Mouse (Mus musculus): Measurements from ENCODE around the gene Plb1. TPM values are rescaled to one million over a fixed set of nuclear protein-coding genes. Genes with fewer than 3 reads are reported as not detected.

Gene Plb1
- polyA plus RNA-seq, 1 experiment: 16.0 TPM

DNA sequence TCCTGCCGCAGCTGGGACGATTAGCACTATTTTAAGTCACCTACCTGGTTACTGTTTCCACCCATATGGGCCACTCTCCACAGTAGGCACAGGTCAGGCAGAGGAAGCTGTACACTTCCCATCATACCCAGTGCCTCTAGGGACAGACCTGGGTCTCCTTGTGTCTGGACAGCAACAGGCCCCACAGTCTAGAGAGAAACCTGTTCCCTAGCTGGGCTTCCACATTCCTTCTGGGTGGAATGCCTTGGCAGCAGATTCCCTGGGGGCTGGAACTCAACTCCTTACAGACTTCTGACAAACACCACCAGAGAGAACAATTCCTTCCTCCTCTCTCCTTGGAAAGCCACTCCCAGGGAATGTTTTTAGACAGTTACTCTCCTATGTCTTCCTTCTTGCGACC lies 165.2 kb downstream of the Plb1 start:
- Histone ChIP-seq H3K4me1 (ENCODE audit: control insufficient read depth, insufficient read depth, low read length) (no peaks in the 10 kb centered on the region; the same call in 1 of the 2 replicates), H3K4me3 (replicated peaks; ENCODE audit: extremely low read depth, low read depth, low read length) (no peak overlapping the region)
- WGBS: 59% methylated on average over 3 of the region's 3 CpGs
- no peak for DNase-seq
- TF ChIP-seq POLR2A (IDR thresholded peaks at IDR 0.05; ENCODE audit: borderline replicate concordance, extremely low read depth, low read depth, low read length): no peak
- no peak for TF ChIP-seq CTCF (IDR thresholded peaks at IDR 0.05; ENCODE audit: insufficient read depth, low read length)

DNA sequence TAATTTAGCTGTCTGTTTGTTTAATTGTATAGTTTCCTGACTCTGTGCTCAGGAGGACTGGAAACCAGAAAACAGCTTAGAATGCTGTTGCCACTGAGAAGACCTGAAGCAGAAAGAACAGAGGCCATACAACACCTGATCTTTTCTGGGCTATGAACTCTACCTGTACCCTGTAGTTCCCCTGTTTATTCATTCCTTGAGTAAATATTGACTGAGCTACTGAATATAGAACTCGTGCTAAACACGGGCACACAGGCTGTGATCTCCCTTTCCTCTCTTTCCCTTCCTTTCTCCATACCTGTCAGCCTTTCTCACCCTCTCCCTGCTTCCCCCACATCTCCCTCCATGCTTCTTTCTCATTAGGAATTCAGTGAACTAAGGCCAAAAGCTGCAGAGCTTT lies 168.4 kb downstream of the Plb1 start:
- no peak overlapping the region for H3K4me3 ChIP-seq (replicated peaks; ENCODE audit: extremely low read depth, low read depth, low read length)
- DNase-seq: no peak
- TF ChIP-seq CTCF (IDR thresholded peaks at IDR 0.05; ENCODE audit: insufficient read depth, low read length) (no peak), POLR2A (IDR thresholded peaks at IDR 0.05; ENCODE audit: borderline replicate concordance, extremely low read depth, low read depth, low read length) (no peak)
- 32% methylated on average over 2 of the region's 2 CpGs for WGBS
- no peaks in the 10 kb centered on the region; the same call in 1 of the 2 replicates for H3K4me1 ChIP-seq (ENCODE audit: control insufficient read depth, insufficient read depth, low read length)

DNA sequence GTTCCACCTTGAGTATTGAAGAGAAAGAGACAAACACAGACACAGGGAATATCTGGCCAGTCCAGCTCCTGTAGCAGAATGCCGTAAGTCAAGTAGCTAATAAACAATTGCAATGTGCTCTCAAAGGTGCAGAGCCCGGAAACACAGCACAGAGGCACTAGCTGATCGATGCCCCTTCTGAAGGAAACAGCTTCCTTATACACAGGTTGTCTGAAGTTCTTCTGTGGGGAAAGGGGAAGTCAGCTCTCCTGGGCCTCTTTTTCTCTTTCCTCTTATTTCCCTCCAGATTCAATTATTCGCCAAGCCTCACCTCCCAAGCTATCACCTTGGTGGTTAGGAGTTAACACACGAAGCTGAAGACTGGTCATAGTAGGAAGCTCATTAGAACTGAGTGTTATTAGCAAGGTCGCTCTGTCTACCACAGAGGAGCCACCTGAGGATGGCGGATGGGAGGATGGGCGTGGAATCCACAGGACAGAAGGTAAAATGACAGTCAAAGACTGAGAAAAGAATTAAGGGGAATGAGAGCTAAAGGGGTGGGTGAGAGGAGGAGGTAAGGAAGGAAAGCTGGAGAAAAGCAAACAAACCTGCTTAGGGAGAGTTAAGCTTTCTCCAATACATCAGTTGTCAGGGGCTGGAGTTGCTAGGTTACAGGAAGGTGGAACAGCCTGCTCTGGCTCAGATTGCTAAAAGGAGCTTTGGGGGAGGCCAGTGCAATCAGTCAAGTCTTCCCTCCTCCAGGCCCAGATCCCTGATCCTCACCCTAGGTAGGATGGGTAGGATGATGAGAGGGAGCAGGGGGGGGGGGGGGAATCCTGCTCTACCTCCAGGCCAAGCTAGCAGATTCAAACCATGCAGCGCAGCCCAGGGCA lies 170.8 kb downstream of the Plb1 start:
- TF ChIP-seq CTCF (IDR thresholded peaks at IDR 0.05; ENCODE audit: insufficient read depth, low read length) (no peak), POLR2A (IDR thresholded peaks at IDR 0.05; ENCODE audit: borderline replicate concordance, extremely low read depth, low read depth, low read length) (no peak)
- DNase-seq: no peak
- Histone ChIP-seq H3K4me3 (replicated peaks; ENCODE audit: extremely low read depth, low read depth, low read length) (no peak overlapping the region), H3K4me1 (ENCODE audit: control insufficient read depth, insufficient read depth, low read length) (no peaks in the 10 kb centered on the region; the same call in 1 of the 2 replicates)
- WGBS: 61% methylated on average over 9 of the region's 9 CpGs

DNA sequence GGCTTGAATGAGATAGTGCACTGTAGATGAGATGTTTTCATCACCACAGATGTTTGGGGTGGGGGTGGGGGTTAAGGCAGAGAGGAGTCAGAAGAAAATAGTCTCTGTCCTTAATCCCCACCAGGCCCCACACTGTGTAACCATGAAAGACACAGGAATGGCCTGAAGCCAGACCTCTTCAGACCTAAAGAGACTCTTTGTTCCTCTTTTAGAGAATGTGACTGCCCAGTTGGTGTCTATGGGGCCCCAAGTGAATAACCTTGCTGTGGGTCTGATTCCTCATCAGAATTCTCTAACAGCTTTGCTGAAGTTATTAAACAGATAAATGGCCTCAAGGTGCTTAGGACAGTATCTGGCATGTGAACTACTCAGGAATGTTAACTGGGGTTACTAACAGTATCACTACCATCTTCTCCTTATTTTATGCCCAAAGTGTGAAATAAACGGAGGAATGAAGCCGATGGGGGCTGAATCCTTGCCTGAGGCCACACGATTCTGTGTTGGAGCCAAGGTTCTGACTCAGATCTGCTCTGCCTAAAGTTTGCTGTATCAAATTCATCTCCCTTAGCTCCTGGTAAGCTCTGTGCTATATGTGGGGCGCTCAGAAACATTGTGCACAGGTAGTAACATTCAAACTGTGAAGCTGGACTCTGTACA lies 172.8 kb downstream of the Plb1 start:
- Histone ChIP-seq H3K4me1 (ENCODE audit: control insufficient read depth, insufficient read depth, low read length) (no peaks in the 10 kb centered on the region; the same call in 1 of the 2 replicates), H3K4me3 (replicated peaks; ENCODE audit: extremely low read depth, low read depth, low read length) (no peak overlapping the region)
- 76% methylated on average over 4 of the region's 4 CpGs for WGBS
- DNase-seq: no peak
- TF ChIP-seq CTCF (IDR thresholded peaks at IDR 0.05; ENCODE audit: insufficient read depth, low read length) (no peak), POLR2A (IDR thresholded peaks at IDR 0.05; ENCODE audit: borderline replicate concordance, extremely low read depth, low read depth, low read length) (no peak)

DNA sequence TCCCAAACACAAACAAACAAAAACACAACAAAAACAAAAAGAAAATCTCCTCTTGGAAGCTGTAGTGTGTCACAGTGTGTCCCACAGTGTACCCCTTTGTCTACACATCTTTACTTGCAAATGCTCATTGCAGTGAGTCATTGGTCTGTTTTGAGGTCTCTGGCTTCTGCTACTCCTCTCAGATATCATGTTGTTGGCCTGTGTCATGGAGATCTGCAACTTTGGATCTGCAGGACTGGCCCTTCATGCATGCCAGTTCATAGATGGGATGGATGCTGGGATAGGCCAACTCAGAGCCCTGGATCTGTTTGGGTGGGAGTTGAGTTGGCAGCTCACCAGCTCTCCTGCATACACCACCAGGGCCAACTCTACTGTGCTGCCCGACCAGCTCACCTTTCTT lies 176.3 kb downstream of the Plb1 start:
- TF ChIP-seq POLR2A (IDR thresholded peaks at IDR 0.05; ENCODE audit: borderline replicate concordance, extremely low read depth, low read depth, low read length) (no peak), CTCF (IDR thresholded peaks at IDR 0.05; ENCODE audit: insufficient read depth, low read length) (no peak)
- DNase-seq: no peak
- 38% methylated on average over 1 of the region's 1 CpGs for WGBS
- Histone ChIP-seq H3K4me3 (replicated peaks; ENCODE audit: extremely low read depth, low read depth, low read length) (no peak overlapping the region), H3K4me1 (ENCODE audit: control insufficient read depth, insufficient read depth, low read length) (no peaks in the 10 kb centered on the region)

DNA sequence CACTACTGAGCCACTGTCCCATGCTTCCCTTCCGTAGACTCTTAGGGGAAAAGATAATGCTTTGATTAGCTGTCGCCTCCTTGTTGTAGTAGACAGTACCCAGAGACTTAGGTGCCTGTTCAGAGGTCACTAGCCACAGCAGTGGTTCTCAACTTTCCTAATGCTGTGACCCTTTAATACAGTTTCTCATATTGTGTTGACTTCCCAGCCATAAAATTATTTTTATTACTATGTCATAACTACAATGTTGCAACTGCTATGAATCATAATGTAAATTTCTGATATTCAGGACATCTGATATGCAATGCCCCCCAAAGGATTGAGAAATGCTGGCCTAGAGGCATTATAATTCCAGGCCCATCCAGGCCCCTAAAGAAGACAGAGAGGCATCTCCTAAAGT lies 177.2 kb downstream of the Plb1 start:
- Histone ChIP-seq H3K4me3 (replicated peaks; ENCODE audit: extremely low read depth, low read depth, low read length) (no peak overlapping the region), H3K4me1 (ENCODE audit: control insufficient read depth, insufficient read depth, low read length) (no peaks in the 10 kb centered on the region; the same call in 1 of the 2 replicates)
- no peak for TF ChIP-seq POLR2A (IDR thresholded peaks at IDR 0.05; ENCODE audit: borderline replicate concordance, extremely low read depth, low read depth, low read length)
- TF ChIP-seq CTCF (IDR thresholded peaks at IDR 0.05; ENCODE audit: insufficient read depth, low read length): no peak
- no peak for DNase-seq
- 80% methylated on average over 2 of the region's 2 CpGs for WGBS

DNA sequence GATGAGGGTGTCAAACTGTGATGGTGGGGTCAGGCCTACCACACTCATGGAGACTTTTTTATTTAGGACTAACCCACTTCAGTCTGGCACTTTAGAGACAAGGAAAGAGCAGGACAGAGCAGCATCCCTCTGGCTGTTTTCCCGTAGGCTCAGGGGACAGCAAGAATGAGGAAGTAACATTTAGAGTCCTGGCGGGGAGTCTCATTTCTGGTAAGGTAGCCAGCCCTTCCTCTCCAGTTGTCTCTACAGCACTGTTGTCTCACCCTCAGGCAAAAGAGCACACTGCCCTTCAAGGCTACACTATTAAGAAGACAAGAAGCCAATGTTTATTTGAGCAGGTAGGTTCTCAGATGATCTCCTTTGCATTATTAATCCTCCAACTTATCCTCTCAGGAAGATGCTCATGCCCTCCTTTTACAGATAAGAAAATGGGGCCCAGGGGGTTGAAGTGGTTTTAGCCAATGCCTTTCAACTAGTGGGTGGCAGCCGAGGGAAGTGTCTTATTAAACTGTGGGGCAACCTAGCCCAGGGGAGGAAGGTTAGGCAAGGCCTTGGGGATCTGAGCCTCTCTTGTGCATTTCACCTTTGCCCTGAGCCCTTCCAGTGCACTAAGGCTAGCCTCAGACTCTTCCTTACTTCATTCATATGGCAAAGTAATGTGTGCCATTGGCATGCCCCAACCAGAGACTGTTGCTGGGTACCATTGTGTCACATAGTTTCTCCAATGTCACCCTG lies 178.6 kb downstream of the Plb1 start:
- no peak overlapping the region for H3K4me3 ChIP-seq (replicated peaks; ENCODE audit: extremely low read depth, low read depth, low read length)
- DNase-seq: no peak
- TF ChIP-seq POLR2A (IDR thresholded peaks at IDR 0.05; ENCODE audit: borderline replicate concordance, extremely low read depth, low read depth, low read length) (no peak), CTCF (IDR thresholded peaks at IDR 0.05; ENCODE audit: insufficient read depth, low read length) (no peak)
- WGBS: 51% methylated on average over 3 of the region's 3 CpGs
- H3K4me1 ChIP-seq (ENCODE audit: control insufficient read depth, insufficient read depth, low read length): no peaks in the 10 kb centered on the region; the same call in 1 of the 2 replicates

DNA sequence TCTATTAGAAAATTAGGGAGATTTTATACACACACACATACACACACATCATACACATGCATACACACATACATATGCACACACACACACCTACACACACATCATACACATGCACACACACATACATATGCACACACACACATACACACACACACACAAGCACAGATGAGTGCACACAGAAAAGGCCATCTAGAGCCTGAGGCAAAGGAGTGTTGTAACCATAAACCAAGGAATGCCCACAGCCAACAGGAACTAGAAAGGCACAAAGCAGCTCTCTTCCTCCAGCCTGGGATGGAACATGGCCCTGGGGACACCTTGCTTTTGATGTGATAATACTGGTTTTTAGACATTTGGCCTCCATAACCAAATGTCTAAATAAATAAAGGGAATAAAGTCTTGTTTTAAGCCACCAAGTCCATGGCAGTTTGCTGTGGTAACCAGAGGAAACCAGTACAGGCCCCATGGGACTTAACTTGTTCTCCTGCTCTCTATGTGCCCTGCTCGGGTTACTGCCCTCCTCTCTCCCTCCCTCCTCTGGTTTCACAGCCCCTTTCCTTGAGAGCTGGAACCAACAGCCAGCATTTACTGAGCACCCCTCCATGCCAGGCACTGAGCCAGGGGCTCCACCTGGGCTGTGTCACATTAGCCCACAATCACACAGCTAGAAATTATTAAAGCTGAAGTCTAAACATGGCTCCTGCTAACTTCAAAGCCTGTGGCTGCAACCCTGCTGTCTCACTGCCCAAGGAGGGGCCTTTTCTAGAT lies 179.9 kb downstream of the Plb1 start:
- TF ChIP-seq CTCF (IDR thresholded peaks at IDR 0.05; ENCODE audit: insufficient read depth, low read length) (no peak), POLR2A (IDR thresholded peaks at IDR 0.05; ENCODE audit: borderline replicate concordance, extremely low read depth, low read depth, low read length) (no peak)
- Histone ChIP-seq H3K4me1 (ENCODE audit: control insufficient read depth, insufficient read depth, low read length) (peaks cover 3% of the 10 kb centered on the region), H3K4me3 (replicated peaks; ENCODE audit: extremely low read depth, low read depth, low read length) (no peak overlapping the region)
- DNase-seq: no peak
- 27% methylated on average over 1 of the region's 1 CpGs for WGBS

DNA sequence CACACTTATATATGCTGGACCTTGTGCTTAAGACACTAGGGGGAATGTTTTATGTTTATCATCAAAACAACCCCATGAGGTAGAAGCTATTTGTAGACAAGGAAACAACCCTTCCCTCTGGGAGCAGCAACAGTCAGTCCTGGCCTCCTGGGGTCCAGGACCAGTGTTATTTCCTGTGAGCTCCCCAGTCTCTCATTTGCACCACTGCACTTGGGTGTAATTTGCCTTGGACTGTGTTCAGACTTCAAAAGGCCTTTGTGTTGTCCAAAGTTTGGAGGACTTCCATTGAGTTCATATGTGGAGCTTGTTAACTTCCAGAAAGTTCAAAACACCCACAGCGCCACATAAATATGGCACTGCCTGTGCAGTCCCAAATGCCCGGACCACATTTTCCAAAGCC lies 180.6 kb downstream of the Plb1 start:
- 68% methylated on average over 2 of the region's 2 CpGs for WGBS
- H3K4me1 ChIP-seq (ENCODE audit: control insufficient read depth, insufficient read depth, low read length): peaks cover 3% of the 10 kb centered on the region
- TF ChIP-seq POLR2A (IDR thresholded peaks at IDR 0.05; ENCODE audit: borderline replicate concordance, extremely low read depth, low read depth, low read length) (no peak), CTCF (IDR thresholded peaks at IDR 0.05; ENCODE audit: insufficient read depth, low read length) (no peak)
- DNase-seq: no peak
- H3K4me3 ChIP-seq (replicated peaks; ENCODE audit: extremely low read depth, low read depth, low read length): no peak overlapping the region

All from lung, adult 2 months (tissue).